Mouse (Mus musculus): ENCODE results near the gene Dcaf5.

GRCm38 (mm10) chr12:80366004-80366480 lies 70.4 kb downstream of the Dcaf5 start:
- TF ChIP-seq CTCF (conservative IDR thresholded peaks at IDR 0.05; ENCODE audit: insufficient read depth, insufficient read length, low read depth, low read length) (no peak), POLR2A (IDR thresholded peaks at IDR 0.05; ENCODE audit: low read depth, low read length) (no peak)

Measured in kidney, adult 2 months (tissue).